Mouse (Mus musculus): ENCODE measurements around the gene Bclaf3. TPM values are rescaled to one million over a fixed set of nuclear protein-coding genes. Genes with fewer than 3 reads are reported as not detected.

Bclaf3 gene
- 2.3 TPM for polyA plus RNA-seq (2015; fragmentation: Illumina TruSeq; extraction: RNeasy Lipid Tissue Mini Kit (QIAGEN cat#74804); ENCODE audit: insufficient read depth, low read depth, low replicate concordance)

GRCm38 (mm10) chrX:159526388-159526787 lies at the start of gene Bclaf3:
Gene Bclaf3 (plus strand): TSS chrX:159526688.

GRCm38 (mm10) chrX:159626907-159627587 lies 100.6 kb downstream of the Bclaf3 start, which contains the start of gene Sh3kbp1:
Gene Sh3kbp1 (plus strand): TSS chrX:159627272.

Other genes with a start within 250 kb of the Bclaf3 start
- 7.9 TPM for gene Eif1ax, start 154.5 kb upstream of the Bclaf3 start, polyA plus RNA-seq (2015; fragmentation: Illumina TruSeq; extraction: RNeasy Lipid Tissue Mini Kit (QIAGEN cat#74804); ENCODE audit: insufficient read depth, low read depth, low replicate concordance)
- 0.65 TPM for gene Map7d2, start 112.1 kb upstream of the Bclaf3 start, polyA plus RNA-seq (2015; fragmentation: Illumina TruSeq; extraction: RNeasy Lipid Tissue Mini Kit (QIAGEN cat#74804); ENCODE audit: insufficient read depth, low read depth, low replicate concordance)
- 2.6 TPM for gene Sh3kbp1, start 100.6 kb downstream of the Bclaf3 start, polyA plus RNA-seq (2015; fragmentation: Illumina TruSeq; extraction: RNeasy Lipid Tissue Mini Kit (QIAGEN cat#74804); ENCODE audit: insufficient read depth, low read depth, low replicate concordance)